Mouse (Mus musculus) embryonic fibroblast, embryonic 13.5 days (primary cell): ENCODE measurements at regions not wholly inside any gene's neighbourhood (a gene's known extent, or its start where the extent isn't known, plus 50 kb on each side); places are given as distances from the start of the nearest gene placed in this dataset.

Source experiments
- CTCF ChIP-seq: IDR thresholded peaks from 2 replicates; pipeline ENCODE4 v1.5.1; 2011; ENCODE audit warnings: mild to moderate bottlenecking, control low read depth, low read length, moderate library complexity, borderline replicate concordance; ENCODE audit not compliant: insufficient read depth
- POLR2A ChIP-seq: IDR thresholded peaks from 2 replicates; pipeline ENCODE4 v1.6.1; 2011; ENCODE audit warnings: low read depth, mild to moderate bottlenecking, control low read depth, low read length, moderate library complexity

GRCm38 (mm10) chr6:94795442-94795841, 95.5 kb upstream of the Lrig1 start:
- TF ChIP-seq CTCF (no peak), POLR2A (no peak)
